15 mouse cellular contexts compared by ENCODE assay signal in the genomic region with DNA sequence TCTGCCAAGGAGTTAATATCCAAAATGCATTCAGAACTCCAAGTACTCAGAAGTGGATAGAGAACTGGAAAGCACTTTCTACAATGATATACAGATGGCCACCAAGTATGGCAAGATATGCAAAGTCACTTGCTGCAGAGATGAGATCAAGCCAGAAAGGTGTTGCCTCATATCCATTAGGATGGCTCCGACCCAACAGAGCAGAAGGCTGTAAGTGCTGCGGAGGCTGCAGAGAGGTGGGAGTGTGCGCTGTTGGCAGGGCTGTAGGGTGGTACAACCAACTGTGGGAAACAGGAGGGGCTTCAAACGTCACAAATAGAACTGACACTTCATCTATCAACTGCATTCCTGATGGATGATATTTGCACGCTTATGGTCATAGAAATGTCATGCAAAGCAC. TPM values are rescaled to one million over a fixed set of nuclear protein-coding genes. Genes with fewer than 3 reads are reported as not detected.
DNase-seq lines count a peak whose midpoint lies in the region; ATAC-seq and TF ChIP-seq lines count a peak whose summit lies in the region.
"Had no signal": no experiment of that assay in that cellular context is flagged by ENCODE, and none has a peak within 500 bp of the region (broad histone marks: within the 10 kb centered on the region; RNA-seq: fewer than 3 reads in every experiment).

No protein-coding gene starts in this region.

- H3K9ac ChIP-seq in forebrain, postnatal 0 days, result no peak overlapping the region
- H3K9ac ChIP-seq in hindbrain, embryonic 12.5 days, result no peak overlapping the region
- H3K9ac ChIP-seq: embryonic facial prominence, embryonic 15.5 days; limb, embryonic 12.5 days; neural tube, embryonic 13.5 days had no signal

- TF ChIP-seq CTCF in forebrain, postnatal 0 days (IDR thresholded peaks at IDR 0.05; ENCODE audit: low read depth), result no peak

- no peaks in the 10 kb centered on the region for H3K36me3 ChIP-seq in forebrain, postnatal 0 days (ENCODE audit: insufficient read depth)
- no peaks in the 10 kb centered on the region for H3K36me3 ChIP-seq in hindbrain, embryonic 12.5 days
- H3K36me3 ChIP-seq: embryonic facial prominence, embryonic 15.5 days; limb, embryonic 12.5 days; neural tube, embryonic 13.5 days had no signal

- no peaks in the 10 kb centered on the region for H3K27me3 ChIP-seq in forebrain, postnatal 0 days (ENCODE audit: insufficient read depth, low read length)
- no peaks in the 10 kb centered on the region for H3K27me3 ChIP-seq in hindbrain, embryonic 12.5 days
- H3K27me3 ChIP-seq: embryonic facial prominence, embryonic 15.5 days; limb, embryonic 12.5 days; neural tube, embryonic 13.5 days had no signal

- H3K4me1 ChIP-seq in forebrain, postnatal 0 days (ENCODE audit: insufficient read depth), result no peaks in the 10 kb centered on the region
- H3K4me1 ChIP-seq in hindbrain, embryonic 12.5 days, result no peaks in the 10 kb centered on the region
- H3K4me1 ChIP-seq: neural tube, embryonic 13.5 days had no signal

- peak; percentile 89 for DNase-seq in heart, adult 11 months
- no peak for DNase-seq in heart, postnatal 4 days
- DNase-seq in right cerebral cortex, postnatal 25 days, result peak; percentile 42
- DNase-seq in right cerebral cortex, postnatal 4 days, result no peak
- peak; percentile 72 for DNase-seq in forebrain, postnatal 0 days
- no peak for DNase-seq in neural tube, embryonic 10.5 days (ENCODE audit: extremely low spot score, low spot score)
- DNase-seq: gastrocnemius, postnatal 10 days; lung, postnatal 10 days; midbrain, embryonic 14.5 days had no signal

- H3K4me2 ChIP-seq in forebrain, postnatal 0 days (ENCODE audit: low read depth), result no peak overlapping the region
- H3K4me2 ChIP-seq in hindbrain, embryonic 12.5 days (replicated peaks), result no peak overlapping the region
- H3K4me2 ChIP-seq: embryonic facial prominence, embryonic 15.5 days; limb, embryonic 12.5 days; neural tube, embryonic 13.5 days had no signal

- H3K4me3 ChIP-seq in forebrain, postnatal 0 days (ENCODE audit: low read depth, low read length), result no peak overlapping the region
- H3K4me3 ChIP-seq in hindbrain, embryonic 12.5 days, result no peak overlapping the region
- H3K4me3 ChIP-seq: embryonic facial prominence, embryonic 15.5 days; limb, embryonic 12.5 days; neural tube, embryonic 13.5 days had no signal

- H3K9me3 ChIP-seq in forebrain, postnatal 0 days (ENCODE audit: low read length), result no peaks in the 10 kb centered on the region
- no peaks in the 10 kb centered on the region for H3K9me3 ChIP-seq in hindbrain, embryonic 12.5 days (replicated peaks)
- H3K9me3 ChIP-seq: embryonic facial prominence, embryonic 15.5 days; limb, embryonic 12.5 days; neural tube, embryonic 13.5 days had no signal

- no peak overlapping the region for H3K27ac ChIP-seq in forebrain, postnatal 0 days (ENCODE audit: low read depth, low read length)
- H3K27ac ChIP-seq in hindbrain, embryonic 12.5 days, result no peak overlapping the region
- H3K27ac ChIP-seq: embryonic facial prominence, embryonic 15.5 days; kidney, postnatal 0 days; limb, embryonic 12.5 days; neural tube, embryonic 13.5 days had no signal

- WGBS in forebrain, postnatal 0 days, result 51% methylated on average over 5 of the region's 5 CpGs
- 83% methylated on average over 5 of the region's 5 CpGs for WGBS in hindbrain, embryonic 12.5 days

- peak; percentile 87 for ATAC-seq in forebrain, postnatal 0 days
- no peak for ATAC-seq in hindbrain, embryonic 12.5 days (ENCODE audit: low FRiP score)
- ATAC-seq: inflammation-experienced regulatory T-cells, adult 6 months had no signal

RNA-seq across cellular contexts. Expression of a gene that starts 7.5 kb away (rescaled TPM):
- total RNA-seq in heart, postnatal 4 days (2021), result 10 to 100 TPM; 16.5 to 16.6 TPM
- total RNA-seq in forebrain, postnatal 0 days (2014; rRNA removed), result 10.0 and 14.4 TPM in 2 replicates
- polyA plus RNA-seq in forebrain, postnatal 0 days (2015; fragmentation: Nextera tagmentation; extraction: Ambion mirVana), result 5.6 and 6.5 TPM in 2 replicates
- polyA plus RNA-seq in hindbrain, embryonic 12.5 days (2016; fragmentation: Nextera tagmentation; extraction: Ambion mirVana), result 8.8 and 9.4 TPM in 2 replicates

RNA-seq across cellular contexts. Expression of a gene that starts 8.0 kb away (rescaled TPM):
- 10 to 100 TPM; 78.1 to 81.6 TPM for total RNA-seq in heart, postnatal 4 days (2021)
- 92.1 and 126 TPM in 2 replicates for total RNA-seq in forebrain, postnatal 0 days (2014; rRNA removed)
- polyA plus RNA-seq in forebrain, postnatal 0 days (2015; fragmentation: Nextera tagmentation; extraction: Ambion mirVana), result 114 and 141 TPM in 2 replicates
- 95.1 and 98.0 TPM in 2 replicates for polyA plus RNA-seq in hindbrain, embryonic 12.5 days (2016; fragmentation: Nextera tagmentation; extraction: Ambion mirVana)

Comparison
In these comparisons a context has a peak if more than half of its experiments do, and no peak if none do; other contexts are left out.
1. DNase-seq: peak in heart, adult 11 months (single experiment), right cerebral cortex, postnatal 25 days (single experiment) and forebrain, postnatal 0 days (single experiment); none in heart, postnatal 4 days (single experiment), right cerebral cortex, postnatal 4 days (single experiment) and neural tube, embryonic 10.5 days (single experiment).